Mouse (Mus musculus) layer of hippocampus, adult 9-11 months (tissue): ENCODE data around the gene Stra8.

ENCODE experiments used
- DNase-seq: peaks from one replicate; pipeline ENCODE4 v3.0.0; 2022

The Stra8 gene

GRCm38 (mm10) chr6:34946486-34947079 lies 26.6 kb downstream of the Stra8 start:
- no peak for DNase-seq

- DNase-seq = peak; percentile 15
These were observed 28.5 kb downstream of the Stra8 start for GRCm38 (mm10) chr6:34948461-34948860.

GRCm38 (mm10) chr6:34951518-34951917 lies 31.6 kb downstream of the Stra8 start:
- DNase-seq = no peak

- DNase-seq = no peak
These were observed 32.1 kb downstream of the Stra8 start for GRCm38 (mm10) chr6:34951956-34952667.

GRCm38 (mm10) chr6:34954926-34955861 lies 35.2 kb downstream of the Stra8 start:
- DNase-seq = no peak

- DNase-seq = no peak
These were observed 35.9 kb downstream of the Stra8 start for GRCm38 (mm10) chr6:34955862-34956241.

- no peak for DNase-seq
These were observed 39.2 kb downstream of the Stra8 start for GRCm38 (mm10) chr6:34959131-34959530.

- DNase-seq = no peak
These were observed 44.6 kb downstream of the Stra8 start for GRCm38 (mm10) chr6:34964550-34964949.

- no peak for DNase-seq
These were observed 46.0 kb downstream of the Stra8 start for GRCm38 (mm10) chr6:34965819-34966539.

- DNase-seq = no peak
These were observed 51.2 kb downstream of the Stra8 start for GRCm38 (mm10) chr6:34971181-34971580.

- DNase-seq = no peak
These were observed 59.3 kb downstream of the Stra8 start for GRCm38 (mm10) chr6:34979291-34979690.

GRCm38 (mm10) chr6:34980661-34981060 lies 60.7 kb downstream of the Stra8 start:
- DNase-seq = no peak

GRCm38 (mm10) chr6:34987085-34987645 lies 67.2 kb downstream of the Stra8 start:
- DNase-seq = no peak

- no peak for DNase-seq
These were observed 68.3 kb downstream of the Stra8 start, which contains the start of gene Slc23a4 for GRCm38 (mm10) chr6:34988081-34988761. Gene Slc23a4, minus strand, starts transcription at chr6:34988404.
